Mouse (Mus musculus) right cerebral cortex, postnatal 36 days (tissue): ENCODE results near the gene Emp2.

Experiments
- DNase-seq, 2 experiments: peaks; one replicate each; pipeline ENCODE4 v3.0.0; 2022; ENCODE audit warnings: low spot score in 2 of 2, mixed read lengths in 1 of 2

Gene Emp2

DNA sequence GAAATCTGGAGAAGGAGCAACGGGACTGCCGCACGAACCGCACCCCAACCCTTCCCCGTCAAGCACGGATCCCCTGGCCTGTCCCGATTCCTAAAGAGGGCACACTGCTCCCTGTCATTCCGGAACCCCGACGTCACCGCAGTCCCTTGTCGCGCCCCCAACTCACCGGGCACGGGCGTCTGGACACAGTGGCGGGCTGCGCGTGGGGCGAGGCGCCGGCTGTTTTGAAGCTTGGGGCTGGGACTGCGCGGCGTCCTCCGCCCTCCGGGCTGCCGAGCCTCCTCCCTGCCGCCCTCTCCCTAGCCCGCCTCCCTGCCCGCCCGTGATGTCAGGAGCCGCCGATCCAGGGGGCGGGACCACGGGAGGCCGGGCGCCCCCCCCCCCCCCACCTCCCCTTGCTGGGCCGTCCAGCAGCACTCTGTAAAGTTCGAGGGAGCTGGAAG is at the start of gene Emp2:
TSS of gene Emp2 (minus strand) at position 323 of the 443 bp plus-strand sequence.
- no peak for DNase-seq

DNA sequence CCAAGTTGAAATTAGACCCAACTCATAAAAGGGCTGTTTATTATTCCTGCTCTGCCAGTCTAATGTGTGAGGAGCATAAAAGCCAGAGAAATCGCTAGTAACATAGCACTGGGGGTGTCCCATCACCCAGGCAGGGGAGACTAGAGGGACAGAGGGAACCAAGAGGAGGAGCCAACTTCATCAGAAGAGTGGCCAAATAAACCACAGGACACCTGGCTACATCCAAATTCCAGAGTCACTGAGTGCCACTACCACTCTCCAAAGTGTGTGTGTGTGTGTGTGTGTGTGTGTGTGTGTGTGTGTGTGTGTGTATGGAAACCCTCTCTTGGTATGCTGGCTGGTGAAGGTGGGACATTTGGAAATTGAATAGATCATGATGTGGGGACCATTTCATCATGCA is 49.3 kb upstream of the Emp2 start:
- no peak for DNase-seq

DNA sequence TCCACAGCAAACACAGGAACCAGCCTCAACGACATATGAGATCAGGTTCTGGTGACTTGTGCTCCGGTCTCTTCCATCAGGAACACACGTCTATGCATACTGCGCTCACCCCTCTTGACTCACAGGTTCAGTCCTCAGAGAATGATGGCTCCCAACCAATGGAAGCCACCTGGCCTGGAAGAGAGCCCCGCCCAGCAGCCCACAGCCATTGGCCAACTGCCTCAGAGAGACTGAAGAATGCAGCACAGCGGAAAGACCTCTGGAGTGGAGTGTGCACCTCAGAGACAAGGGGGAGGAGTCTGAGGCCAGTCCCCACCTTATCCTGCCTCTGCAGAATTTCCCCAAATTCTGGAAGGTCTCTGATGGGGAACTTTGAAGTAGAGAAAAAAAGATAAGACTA is 45.5 kb upstream of the Emp2 start:
- no peak for DNase-seq

DNA sequence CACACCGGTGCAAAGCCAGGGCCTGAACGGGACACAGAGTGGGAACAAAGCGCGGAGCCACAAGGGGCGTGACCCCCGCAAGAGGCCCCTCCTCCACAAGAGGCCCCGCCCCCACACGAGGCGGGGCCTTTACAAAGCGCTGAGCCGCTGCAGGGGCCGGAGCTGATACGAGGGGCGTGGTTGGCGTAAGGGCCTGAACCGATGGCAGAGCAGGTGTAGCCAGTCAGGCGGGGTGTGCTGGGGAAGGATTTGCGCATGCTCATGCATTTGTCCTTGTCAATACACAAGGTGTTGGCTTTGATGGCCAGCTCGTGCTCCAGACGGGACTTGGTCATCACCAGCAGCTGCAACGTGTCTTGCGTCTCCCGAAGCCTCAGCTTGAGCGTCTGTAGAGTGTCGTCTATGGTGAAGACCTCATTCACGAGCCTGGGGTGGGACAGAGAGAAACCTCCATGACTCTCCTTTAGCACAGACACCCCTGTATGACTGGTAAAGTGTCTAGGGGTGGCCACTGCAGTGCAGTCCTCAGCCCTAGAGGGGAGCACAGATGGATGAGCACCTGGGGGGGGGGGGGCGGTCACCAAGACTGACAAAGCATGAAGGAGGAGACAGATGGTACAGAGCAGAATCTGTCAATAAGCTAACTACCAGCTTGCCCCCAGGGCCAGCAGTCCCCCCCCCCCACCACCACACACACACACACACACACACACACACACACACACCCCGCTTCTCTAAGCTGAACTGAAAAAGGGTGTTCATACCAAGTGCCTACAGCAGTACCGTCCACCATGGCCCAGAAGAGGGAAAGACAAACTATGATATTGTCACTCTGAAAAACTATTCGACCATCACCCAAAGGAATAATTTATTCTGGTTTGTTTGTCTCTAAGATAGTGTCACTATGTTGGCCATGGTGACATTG is 44.5 kb upstream of the Emp2 start:
- no peak for DNase-seq

DNA sequence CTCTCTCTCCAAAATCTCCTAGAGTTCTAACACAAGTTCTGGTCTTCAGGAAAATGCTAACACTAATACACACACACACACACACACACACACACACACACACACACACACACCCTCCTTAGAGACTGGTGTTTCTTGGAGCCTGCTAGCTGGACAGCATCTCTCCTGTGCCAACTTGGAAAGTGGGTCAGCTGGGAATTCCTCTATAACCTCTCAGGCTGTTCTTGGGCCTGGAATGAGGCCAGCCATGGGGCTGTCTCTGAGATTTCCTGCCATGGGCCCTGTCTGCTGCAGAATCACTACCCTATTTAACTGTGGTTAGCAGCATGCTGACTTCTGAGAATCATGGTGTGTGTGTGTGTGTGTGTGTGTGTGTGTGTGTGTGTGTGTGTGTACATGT is 41.2 kb upstream of the Emp2 start:
- peak in 1 of 2 experiments; percentile 30 for DNase-seq

DNA sequence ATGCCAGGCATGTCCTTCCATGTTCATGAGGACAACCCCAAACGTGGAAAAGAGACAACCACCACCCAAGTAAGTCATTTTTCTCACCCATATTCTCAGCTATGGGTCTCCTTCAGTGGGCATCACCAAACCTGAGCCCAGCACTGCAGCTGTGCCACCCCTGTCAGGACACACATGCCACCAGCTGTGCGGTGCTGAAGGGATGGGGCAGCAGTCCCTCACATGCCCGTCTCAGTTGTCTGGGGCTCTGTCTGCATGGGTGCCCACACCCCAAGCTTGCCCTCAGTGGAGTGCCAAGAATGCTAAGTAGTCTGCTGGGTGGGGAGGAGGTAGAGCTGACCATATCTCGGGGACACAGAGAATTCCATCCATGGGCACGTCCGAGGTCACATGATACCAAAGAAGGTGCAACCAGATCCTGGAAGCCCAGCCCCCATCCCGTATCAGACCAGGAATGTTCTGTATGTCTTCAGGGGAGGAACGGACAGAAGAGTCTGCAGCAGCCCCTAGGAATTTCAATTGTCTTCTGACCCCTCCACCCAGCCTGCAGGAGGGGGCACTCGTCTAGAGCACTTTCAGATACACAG is 37.4 kb upstream of the Emp2 start:
- no peak for DNase-seq

DNA sequence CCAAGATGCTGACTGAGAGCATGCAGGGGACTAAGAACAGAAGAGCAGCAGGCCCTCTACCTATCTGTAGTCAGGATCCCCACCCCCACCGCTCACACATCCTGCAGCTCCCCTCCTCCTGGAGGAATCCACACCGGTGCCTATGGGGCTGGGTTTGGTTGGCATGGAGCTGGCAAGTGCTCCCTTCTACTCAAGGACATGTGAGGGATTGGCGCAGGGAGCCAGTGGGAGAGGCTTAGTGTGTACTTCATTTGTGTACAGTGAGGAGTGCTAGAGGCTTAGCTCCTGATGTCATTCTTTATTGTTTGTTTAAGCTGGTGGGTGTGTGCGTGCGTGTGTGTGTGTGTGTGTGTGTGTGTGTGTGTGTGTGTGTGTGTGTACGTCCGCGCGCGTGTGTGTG is 36.1 kb upstream of the Emp2 start:
- DNase-seq = no peak

DNA sequence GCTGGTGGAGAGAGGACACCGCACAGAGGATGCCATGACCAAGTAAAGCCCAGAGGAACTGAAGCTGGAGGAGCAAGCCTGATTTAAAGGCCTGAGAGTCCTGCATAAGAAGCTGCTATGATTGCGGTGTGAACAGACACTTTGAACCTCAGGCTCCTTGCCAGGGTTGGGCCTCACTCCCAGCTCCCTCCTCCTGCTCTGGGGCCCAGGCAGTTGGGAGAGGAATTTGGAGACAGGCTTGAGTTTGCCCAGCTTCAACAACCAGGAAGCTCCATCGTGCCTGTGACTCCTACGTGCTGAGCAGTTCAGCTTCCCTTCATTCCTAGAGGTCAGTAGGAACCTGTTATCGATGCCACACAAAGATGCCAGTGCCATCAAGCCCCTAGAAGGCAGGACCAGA is 35.7 kb upstream of the Emp2 start:
- DNase-seq = no peak

DNA sequence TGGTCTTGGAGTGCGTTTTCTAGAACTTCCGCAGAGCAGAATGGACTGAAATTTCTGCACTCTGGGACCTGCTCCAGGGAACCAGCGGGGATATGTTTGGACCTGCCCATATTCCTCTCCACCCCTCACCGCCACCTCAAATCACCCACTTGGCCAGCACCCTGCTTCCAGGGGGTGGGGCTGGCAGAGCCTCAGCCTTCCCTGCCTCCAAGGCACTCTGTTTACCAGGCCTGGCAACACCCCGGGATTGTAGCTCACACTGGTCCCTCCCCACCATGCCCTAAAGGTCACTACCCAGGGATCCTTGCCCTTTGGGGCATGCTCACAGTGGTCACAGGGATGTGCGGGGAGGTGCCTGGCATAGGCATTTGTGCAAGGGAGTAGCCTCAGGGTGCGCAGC is 33.8 kb upstream of the Emp2 start:
- no peak for DNase-seq

DNA sequence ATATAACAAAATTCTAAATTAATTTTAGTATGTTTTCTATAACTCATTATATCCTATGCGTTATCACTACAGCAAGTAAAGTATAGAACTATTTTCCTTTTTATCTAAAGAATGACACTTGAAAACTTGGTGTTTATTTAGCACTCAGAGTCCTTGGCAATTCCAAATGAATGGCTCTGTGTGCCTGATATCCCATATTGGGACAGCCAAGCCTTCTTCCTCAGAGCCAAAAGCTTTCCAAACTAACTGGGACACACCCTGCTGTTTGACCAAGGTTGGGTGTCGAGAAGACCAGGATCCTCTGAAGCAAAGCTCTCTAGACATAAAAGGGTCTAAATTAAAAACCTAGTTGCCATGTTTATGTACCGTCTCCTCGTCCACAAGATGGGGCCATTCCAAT is 27.3 kb upstream of the Emp2 start:
- DNase-seq = no peak

DNA sequence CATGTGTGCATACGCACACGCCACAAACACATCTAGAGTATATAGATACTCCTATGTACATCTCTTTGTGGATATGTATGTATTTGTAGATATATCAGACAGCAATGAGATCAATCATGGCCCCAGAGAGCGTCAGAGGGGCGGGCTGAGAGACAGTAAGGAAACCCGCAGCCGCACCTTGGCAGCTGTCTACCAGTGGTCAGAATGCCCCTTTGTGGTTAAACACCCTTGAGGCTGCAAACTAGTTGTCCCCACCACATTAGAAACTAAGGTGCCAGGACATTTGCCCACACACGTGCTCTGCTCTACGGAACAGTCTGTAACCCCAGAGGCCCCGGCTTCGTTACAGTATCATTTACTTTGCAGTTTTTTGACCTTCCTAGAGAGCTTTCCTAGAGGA is 26.2 kb upstream of the Emp2 start:
- no peak for DNase-seq

DNA sequence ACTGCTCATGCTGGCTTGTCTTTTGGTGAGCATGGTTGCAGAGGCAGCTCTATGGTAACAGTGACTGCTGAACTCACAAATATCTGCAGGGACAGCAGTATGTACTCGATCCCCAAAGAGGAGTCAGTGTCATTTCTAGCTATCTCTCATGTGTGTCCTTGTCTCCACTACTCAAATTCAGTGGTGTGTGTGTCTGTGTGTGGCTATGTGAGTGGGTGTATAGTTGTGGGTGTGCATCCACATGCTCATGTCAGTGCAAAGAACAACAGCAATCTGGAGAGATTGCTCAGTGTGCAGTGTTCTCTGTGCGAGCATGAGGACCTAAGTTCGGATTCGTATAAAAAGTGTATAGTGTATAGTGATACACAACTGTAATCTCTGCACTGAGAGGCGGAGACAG is 24.8 kb upstream of the Emp2 start:
- peak in 1 of 2 experiments; percentile 35 for DNase-seq

DNA sequence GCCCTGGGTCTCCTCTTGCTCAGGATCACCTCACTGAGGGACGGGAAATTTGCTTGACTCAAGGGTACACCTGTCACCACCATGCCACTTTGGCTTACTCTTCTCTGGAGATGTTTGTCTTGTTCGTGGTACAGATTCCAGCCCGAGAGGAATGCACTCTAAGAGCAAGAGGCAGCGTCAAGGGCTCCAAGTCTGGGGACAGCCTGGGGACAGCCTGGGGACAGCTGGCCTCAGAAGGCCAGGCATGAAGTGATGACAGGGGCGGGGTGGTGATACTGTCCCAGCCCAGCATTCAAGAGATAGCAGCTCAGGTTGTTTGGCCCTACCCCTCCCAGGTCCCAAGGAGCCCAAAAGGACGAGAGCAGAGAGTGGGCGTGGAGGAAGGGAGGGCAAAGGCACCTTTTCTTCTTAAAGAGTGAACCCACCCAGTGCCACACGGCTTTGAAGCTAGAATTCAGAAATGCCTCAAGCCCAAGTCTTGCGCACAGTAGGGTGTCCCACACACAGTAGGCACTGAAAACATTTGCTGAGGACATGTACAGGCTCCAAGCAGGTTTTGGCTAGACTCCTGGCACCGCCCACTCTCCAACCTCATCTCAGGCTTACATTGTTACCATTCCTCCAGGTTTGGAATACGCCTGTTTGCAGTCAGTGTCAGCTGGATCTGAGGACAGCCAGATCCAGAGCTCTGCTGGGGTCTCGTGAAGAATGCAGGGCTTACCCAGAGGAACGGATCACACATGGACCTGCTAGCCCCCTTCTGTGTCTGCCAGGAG is 23.8 kb upstream of the Emp2 start:
- no peak for DNase-seq

DNA sequence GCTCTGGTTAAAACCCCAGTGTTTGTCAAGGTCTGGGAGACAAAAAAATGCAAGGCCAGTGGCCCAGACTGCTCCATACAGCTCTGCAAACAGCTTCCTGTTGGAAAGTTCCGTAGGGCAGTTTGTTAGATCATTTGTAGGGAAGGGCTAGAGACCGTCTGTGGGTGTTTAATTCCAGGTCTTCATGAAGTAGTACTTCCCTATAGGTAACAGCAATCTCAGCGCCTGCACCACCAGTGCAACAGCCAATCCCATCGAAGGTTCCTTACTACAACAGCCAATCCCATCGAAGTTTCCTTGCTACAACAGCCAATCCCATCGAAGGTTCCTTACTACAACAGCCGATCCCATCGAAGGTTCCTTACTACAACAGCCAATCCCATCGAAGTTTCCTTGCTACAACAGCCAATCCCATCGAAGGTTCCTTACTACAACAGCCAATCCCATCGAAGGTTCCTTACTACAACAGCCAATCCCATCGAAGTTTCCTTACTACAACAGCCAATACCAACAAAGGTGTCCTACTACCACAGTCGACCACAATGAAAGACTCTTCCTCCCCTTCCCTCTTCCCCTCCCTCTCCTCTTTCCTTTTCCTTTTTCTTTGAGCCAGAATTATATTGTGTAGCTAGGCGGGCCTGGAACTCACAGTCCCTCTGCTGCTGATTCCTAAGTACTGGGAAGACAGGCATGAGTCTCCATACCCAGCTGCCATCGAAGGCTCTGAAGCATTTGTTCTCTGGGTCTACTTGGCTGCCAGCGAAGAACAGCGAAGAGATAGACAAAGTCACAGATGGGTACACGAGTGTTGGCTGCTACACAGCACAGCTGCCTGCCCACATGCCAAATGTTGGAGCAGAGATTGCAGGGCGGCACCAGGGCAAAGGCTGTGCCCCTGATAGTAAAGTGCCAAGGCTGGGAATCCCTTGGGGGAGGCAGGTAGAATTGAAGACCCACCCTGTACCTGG is 23.0 kb upstream of the Emp2 start:
- no peak for DNase-seq

DNA sequence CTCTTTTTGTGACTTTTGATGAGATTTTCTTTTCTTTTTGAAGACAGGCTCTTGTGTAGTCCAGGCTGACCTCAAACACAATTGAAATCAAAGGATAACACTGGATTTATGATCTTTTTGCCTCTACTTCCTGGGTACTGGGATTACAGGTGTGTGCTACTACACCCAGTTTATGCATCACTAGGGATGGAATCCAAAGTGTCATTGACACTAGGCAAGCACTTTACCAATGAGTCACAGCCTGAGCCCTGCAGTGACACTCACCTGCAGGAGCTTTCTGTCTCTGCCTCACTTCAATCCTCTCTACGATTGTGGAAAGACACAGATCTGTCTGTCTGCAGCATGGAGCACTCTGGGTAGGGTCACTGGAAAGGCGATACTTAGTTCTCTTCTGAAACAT is 22.2 kb upstream of the Emp2 start:
- no peak for DNase-seq

DNA sequence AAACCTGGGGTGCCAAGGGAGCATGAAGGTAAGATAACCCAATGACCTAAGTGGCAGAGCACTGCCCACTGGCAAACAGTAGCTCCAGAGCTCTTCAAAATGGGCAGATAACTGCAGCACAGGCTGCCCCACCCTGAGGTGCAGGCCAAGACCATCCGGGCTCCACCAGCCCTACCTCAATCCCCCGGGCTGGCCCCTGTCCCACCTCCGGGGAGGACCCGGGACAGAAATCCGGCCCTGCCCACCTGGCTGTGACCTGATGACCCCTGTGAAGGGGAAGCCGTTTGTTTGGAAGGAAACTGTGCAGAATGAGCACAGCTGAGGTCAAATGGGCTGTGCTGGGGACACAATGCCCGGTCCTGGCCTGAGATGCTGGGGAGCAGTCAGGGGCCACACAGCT is 19.0 kb upstream of the Emp2 start:
- no peak for DNase-seq

DNA sequence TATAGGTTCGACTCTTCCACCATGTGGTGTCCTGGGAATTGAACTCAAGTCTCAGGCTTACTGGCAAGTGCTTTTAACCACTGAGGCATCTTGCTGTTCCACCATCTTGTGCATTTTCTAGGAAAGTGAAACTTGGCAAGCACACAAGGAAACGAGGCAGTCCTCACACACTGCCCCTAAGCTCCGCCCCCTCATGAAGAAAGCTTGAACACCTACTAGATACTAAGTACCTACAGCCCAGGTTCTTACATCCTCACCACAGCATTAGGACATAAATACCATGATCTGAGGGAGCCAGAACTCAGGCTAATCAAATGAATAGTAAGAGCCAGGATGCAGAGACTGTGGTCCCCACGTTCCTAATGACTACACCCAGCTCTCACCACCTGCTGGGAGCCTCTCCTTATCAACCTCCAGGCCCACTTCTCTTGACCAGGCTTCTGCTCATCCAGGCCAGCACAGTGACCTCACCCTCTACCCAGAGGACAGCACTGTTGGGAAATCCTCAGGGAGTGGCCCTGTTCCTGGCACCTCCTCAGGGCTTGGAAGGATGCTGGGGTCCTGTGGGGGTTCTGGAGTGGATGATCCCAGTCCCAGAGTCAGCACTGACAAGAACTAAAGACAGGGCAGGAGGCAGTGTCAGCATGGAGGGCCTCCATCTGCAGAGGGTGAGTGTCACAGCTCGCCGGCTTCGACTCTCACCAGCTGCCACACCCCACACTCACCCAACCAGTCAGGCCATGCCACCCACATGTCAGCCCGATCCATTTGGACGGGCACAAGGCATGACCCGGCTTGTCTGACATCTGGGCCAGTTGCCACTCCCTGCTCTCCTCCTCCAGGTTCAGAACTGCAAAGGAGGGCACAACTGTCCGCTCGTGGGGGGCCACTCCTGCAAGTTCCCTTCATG is 17.1 kb upstream of the Emp2 start:
- DNase-seq = no peak

DNA sequence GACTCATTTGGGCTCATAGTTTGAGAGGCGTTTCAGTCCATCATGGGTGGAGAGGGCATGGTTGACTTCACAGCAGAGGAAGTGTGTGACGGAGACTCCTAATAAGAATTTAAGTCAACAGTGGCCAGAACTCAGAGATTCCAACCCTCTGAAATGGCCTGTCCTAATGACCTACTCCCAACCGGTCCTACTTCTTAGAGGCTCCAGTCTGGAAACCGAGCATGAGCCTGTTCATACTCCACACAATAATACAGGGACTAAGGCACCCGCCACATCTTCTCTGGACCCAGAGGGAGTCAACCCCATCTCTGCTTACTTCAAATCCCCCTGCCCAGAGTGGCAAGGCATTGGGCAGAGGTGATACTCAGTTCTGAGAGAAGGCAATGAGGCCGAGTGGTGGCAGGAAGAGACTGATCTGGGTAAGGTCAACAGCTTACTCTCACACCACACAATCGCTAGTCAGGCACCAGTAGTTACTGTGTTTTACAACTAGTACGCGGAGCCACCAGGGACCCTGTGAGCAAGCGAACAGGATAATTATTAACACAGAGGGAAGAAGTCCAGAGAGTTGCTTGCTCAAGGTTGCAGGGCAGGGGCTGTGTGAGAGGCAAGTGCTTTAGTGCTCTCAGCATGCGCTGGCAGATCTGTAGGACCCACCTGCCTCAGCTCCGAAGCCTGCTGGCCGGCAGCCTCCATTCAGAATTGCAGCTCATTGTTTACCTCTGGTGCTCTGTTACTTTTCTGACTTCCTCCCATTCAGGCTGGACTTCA is 14.0 kb upstream of the Emp2 start:
- DNase-seq = no peak

DNA sequence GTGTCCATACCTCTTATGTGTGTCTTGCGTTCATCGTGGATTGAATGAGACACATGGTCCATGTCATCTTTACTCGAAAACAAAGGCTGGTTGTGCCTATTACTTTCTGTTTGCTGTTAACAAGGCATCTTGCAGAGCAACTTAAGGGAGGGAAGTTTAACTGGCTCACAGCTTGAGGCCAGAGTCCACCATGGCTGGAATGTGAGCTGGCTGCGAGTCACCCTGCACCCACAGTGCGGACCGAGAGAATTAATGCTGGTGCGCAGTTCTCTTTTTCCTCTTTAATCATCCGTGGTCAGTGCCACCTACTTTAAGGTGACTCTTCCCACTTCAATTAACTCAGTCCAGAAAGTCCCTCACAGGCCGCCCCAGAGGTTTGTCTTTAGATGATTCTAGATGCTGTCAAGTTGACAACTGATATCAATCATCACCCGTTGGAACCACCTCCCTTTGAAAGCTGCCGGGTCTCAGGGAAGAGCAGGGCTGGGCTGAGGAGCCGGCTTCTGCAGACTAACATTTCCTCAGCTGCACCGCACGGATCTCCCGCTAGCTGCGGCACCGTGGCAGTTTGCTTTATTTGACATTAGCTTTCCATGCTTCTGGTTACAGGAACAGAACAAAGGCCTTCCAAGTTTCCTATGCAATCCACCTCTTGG is 6.3 kb upstream of the Emp2 start:
- DNase-seq = no peak
